Mouse (Mus musculus) midbrain, postnatal 0 days (tissue): ENCODE results near the gene Rer1. TPM values are rescaled to one million over a fixed set of nuclear protein-coding genes. Genes with fewer than 3 reads are reported as not detected.

Experiments
- ATAC-seq: fragments of 200-750 bp; cut with Nextera tagmentation; 2 replicates; pipeline ENCODE4 v1.8.0; 2017; ENCODE audit warnings: moderate number of reproducible peaks, mild to moderate bottlenecking, moderate TSS enrichment, moderate library complexity; ENCODE audit not compliant: low FRiP score
- DNase-seq: peaks from one replicate; pipeline ENCODE4 v3.0.0-alpha.2; 2015; ENCODE audit warnings: low spot score
- H3K27ac ChIP-seq: fragments of 300-500 bp; sonication (generic); 2 replicates; pipeline ENCODE4 v1.5.1; 2014; ENCODE audit warnings: low read depth, mild to moderate bottlenecking, low read length, mixed read lengths
- H3K27me3 ChIP-seq: fragments of 300-500 bp; sonication (generic); 2 replicates; pipeline ENCODE4 v1.6.1; 2014; ENCODE audit warnings: low read length, control low read depth, mixed read lengths; ENCODE audit not compliant: insufficient read depth
- H3K36me3 ChIP-seq: fragments of 300-500 bp; sonication (generic); 2 replicates; pipeline ENCODE4 v1.6.1; 2014; ENCODE audit warnings: low read length, control low read depth, mixed read lengths; ENCODE audit not compliant: insufficient read depth
- H3K4me1 ChIP-seq: fragments of 300-500 bp; sonication (generic); 2 replicates; pipeline ENCODE4 v1.6.1; 2014; ENCODE audit warnings: mild to moderate bottlenecking, control low read depth, antibody characterized with exemption, low read length, mixed read lengths; ENCODE audit not compliant: insufficient read depth
- H3K4me2 ChIP-seq: fragments of 300-500 bp; sonication (generic); 2 replicates; pipeline ENCODE4 v1.6.1; 2014; ENCODE audit warnings: low read depth, mild to moderate bottlenecking, low read length, mixed read lengths; ENCODE audit not compliant: poor library complexity, severe bottlenecking
- H3K4me3 ChIP-seq: fragments of 300-500 bp; sonication (generic); 2 replicates; pipeline ENCODE4 v1.5.1; 2014; ENCODE audit warnings: low read depth, mild to moderate bottlenecking, low read length, moderate library complexity
- H3K9ac ChIP-seq: fragments of 300-500 bp; sonication (generic); replicated peaks from 2 replicates; pipeline ENCODE4 v1.6.1; 2014; ENCODE audit warnings: mild to moderate bottlenecking, low read length, moderate library complexity, mixed read lengths; ENCODE audit not compliant: poor library complexity, severe bottlenecking
- H3K9me3 ChIP-seq: fragments of 300-500 bp; sonication (generic); 2 replicates; pipeline ENCODE4 v1.6.1; 2016; ENCODE audit warnings: low read length, control low read depth
- CTCF ChIP-seq: IDR thresholded peaks from 2 replicates; pipeline ENCODE4 v1.5.1; 2016; ENCODE audit warnings: antibody characterized with exemption, mild to moderate bottlenecking
- WGBS: fragments of 180-500 bp; shearing (Covaris S2); extraction: QIAGEN DNeasy Blood & Tissue Kit; methylation state at CpG from one replicate; pipeline ENCODE4 v1.1.7; 2014; 5-methylcytosine and 5-hydroxymethylcytosine counted together
- polyA plus RNA-seq: library from polyadenylated mRNA; unstranded; fragments of >200 nt; fragmentation: Nextera tagmentation; extraction: Ambion mirVana; gene quantifications from 2 replicates; pipeline ENCODE4 v1.2.1, GENCODE M21; 2015
- total RNA-seq: library from RNA; depleted of rRNA; stranded (reverse); fragments of >200 nt; gene quantifications from 2 replicates; pipeline ENCODE4 v1.2.3, GENCODE M21; 2014

The Rer1 gene
- total and polyA plus RNA-seq, 2 experiments from 2014 or later, result 91.4 to 132 TPM

- H3K9ac ChIP-seq, result 0 out of 2 replicates have a peak overlapping the region, but pooled peaks have one; percentile 19
- H3K27ac ChIP-seq, result no peak overlapping the region
- no peak for DNase-seq
- no peaks in the 10 kb centered on the region for H3K36me3 ChIP-seq
- H3K4me2 ChIP-seq, result no peak overlapping the region
- no peaks in the 10 kb centered on the region for H3K27me3 ChIP-seq
- H3K9me3 ChIP-seq, result no peaks in the 10 kb centered on the region
- no peak for TF ChIP-seq CTCF
- 68% methylated on average over 4 of the region's 4 CpGs for WGBS
- no peaks in the 10 kb centered on the region for H3K4me1 ChIP-seq
- no peak overlapping the region for H3K4me3 ChIP-seq
- no peak for ATAC-seq
Observed at GRCm38 (mm10) chr4:155098572-155098971, 12.4 kb upstream of the Rer1 start.

- WGBS, result 82% methylated on average over 6 of the region's 6 CpGs
- DNase-seq, result no peak
- H3K27ac ChIP-seq, result no peak overlapping the region
- ATAC-seq, result no peak
- H3K36me3 ChIP-seq, result peaks cover 2% of the 10 kb centered on the region; the same call in 1 of the 2 replicates
- H3K27me3 ChIP-seq, result no peaks in the 10 kb centered on the region
- no peak for TF ChIP-seq CTCF
- H3K4me1 ChIP-seq, result no peaks in the 10 kb centered on the region
- no peak overlapping the region for H3K4me2 ChIP-seq
- no peak overlapping the region for H3K9ac ChIP-seq
- H3K9me3 ChIP-seq, result no peaks in the 10 kb centered on the region
- H3K4me3 ChIP-seq, result no peak overlapping the region
Observed at GRCm38 (mm10) chr4:155097452-155097851, 11.3 kb upstream of the Rer1 start.

GRCm38 (mm10) chr4:155095967-155096366 lies 9.8 kb upstream of the Rer1 start:
- no peaks in the 10 kb centered on the region for H3K9me3 ChIP-seq
- whole genome bisulfite sequencing, result 88% methylated on average over 8 of the region's 8 CpGs
- no peak overlapping the region for H3K27ac ChIP-seq
- H3K36me3 ChIP-seq, result peaks cover 5% of the 10 kb centered on the region; the same call in 1 of the 2 replicates
- no peak for DNase-seq
- H3K9ac ChIP-seq, result no peak overlapping the region
- H3K4me2 ChIP-seq, result no peak overlapping the region
- no peaks in the 10 kb centered on the region for H3K27me3 ChIP-seq
- no peak overlapping the region for H3K4me3 ChIP-seq
- no peak for TF ChIP-seq CTCF
- no peaks in the 10 kb centered on the region for H3K4me1 ChIP-seq
- ATAC-seq, result no peak

- Histone ChIP-seq H3K4me1 (no peaks in the 10 kb centered on the region), H3K27ac (0 out of 2 replicates have a peak overlapping the region, but pooled peaks have one; percentile 47), H3K9ac (no peak overlapping the region), H3K4me3 (no peak overlapping the region), H3K36me3 (peaks cover 7% of the 10 kb centered on the region; the same call in 1 of the 2 replicates), H3K4me2 (no peak overlapping the region), H3K27me3 (no peaks in the 10 kb centered on the region), H3K9me3 (no peaks in the 10 kb centered on the region)
- 28% methylated on average over 8 of the region's 8 CpGs for WGBS
- DNase-seq (peak; percentile 94), ATAC-seq (peak; percentile 79)
- TF ChIP-seq CTCF, result peak; percentile 100
Observed at GRCm38 (mm10) chr4:155095238-155095900, 9.2 kb upstream of the Rer1 start.

- H3K4me2 ChIP-seq, result no peak overlapping the region
- H3K4me3 ChIP-seq, result no peak overlapping the region
- H3K9me3 ChIP-seq, result no peaks in the 10 kb centered on the region
- H3K27ac ChIP-seq, result no peak overlapping the region
- peaks cover 7% of the 10 kb centered on the region; the same call in 1 of the 2 replicates for H3K36me3 ChIP-seq
- ATAC-seq, result no peak
- DNase-seq, result no peak
- peak; percentile 60 for TF ChIP-seq CTCF
- WGBS, result 77% methylated on average over 3 of the region's 3 CpGs
- no peaks in the 10 kb centered on the region for H3K27me3 ChIP-seq
- no peaks in the 10 kb centered on the region for H3K4me1 ChIP-seq
- H3K9ac ChIP-seq, result no peak overlapping the region
Observed at GRCm38 (mm10) chr4:155094565-155094964, 8.4 kb upstream of the Rer1 start.

GRCm38 (mm10) chr4:155093431-155094149 lies 7.4 kb upstream of the Rer1 start:
- no peak overlapping the region for H3K27ac ChIP-seq
- DNase-seq (no peak), ATAC-seq (no peak)
- H3K4me2 ChIP-seq, result no peak overlapping the region
- H3K4me3 ChIP-seq, result no peak overlapping the region
- H3K4me1 ChIP-seq, result no peaks in the 10 kb centered on the region
- peaks cover 7% of the 10 kb centered on the region; the same call in 1 of the 2 replicates for H3K36me3 ChIP-seq
- 86% methylated on average over 7 of the region's 7 CpGs for WGBS
- no peaks in the 10 kb centered on the region for H3K27me3 ChIP-seq
- H3K9me3 ChIP-seq, result no peaks in the 10 kb centered on the region
- no peak for TF ChIP-seq CTCF
- no peak overlapping the region for H3K9ac ChIP-seq
